Mouse (Mus musculus) E14TG2a.4 (cell line): ENCODE data around the gene Ephb3.

Experiments
- CTCF ChIP-seq: conservative IDR thresholded peaks from 2 replicates; pipeline ENCODE4 v1.5.1; 2014; ENCODE audit warnings: low read length
- POU5F1 ChIP-seq: IDR thresholded peaks from 2 replicates; pipeline ENCODE4 v1.6.1; 2014; ENCODE audit warnings: low read length, borderline replicate concordance

DNA sequence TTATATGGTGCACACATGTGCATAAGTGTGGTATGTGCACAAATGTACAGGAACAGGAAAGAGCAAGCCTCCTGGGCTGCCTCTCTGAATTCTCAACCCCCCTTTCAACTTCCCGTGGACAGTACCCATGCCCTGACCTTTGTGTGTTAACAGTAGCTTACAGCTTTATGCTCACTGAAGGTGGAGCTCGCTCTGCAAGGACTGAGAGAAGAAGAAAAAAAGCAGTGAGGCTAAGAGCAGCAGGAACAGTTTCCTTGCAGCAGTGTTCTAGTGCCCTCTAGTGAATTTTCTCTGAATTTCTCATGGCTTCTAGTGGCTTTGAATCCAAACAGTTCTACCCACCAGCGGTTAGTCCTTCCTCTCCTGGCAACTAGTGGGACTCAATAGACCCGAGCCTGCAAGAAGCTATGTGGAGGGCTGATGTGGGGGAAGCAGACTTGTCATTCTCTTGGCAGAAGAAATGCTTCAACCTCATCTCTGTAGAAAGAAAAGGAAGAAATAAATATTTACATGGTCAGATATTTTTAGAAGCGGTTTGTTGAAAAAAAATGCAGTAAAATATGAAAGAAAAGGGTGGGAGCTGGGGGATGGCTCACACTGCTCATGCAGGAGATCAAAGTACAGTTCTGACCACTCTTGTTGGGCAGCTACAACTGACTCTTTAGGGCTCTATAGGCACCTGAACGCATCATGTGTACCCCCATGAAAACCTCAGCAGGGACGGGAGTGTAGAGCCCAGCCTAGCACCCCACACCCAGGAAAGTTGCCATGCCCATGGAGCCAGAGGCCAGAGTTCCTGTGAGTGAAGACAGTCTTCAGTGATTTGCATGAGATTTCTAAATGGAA is 11.8 kb upstream of the Ephb3 start:
- peak; percentile 92 for TF ChIP-seq CTCF
- TF ChIP-seq POU5F1, result no peak
